Mouse (Mus musculus): ENCODE data around the gene Ptbp2. TPM values are rescaled to one million over a fixed set of nuclear protein-coding genes. Genes with fewer than 3 reads are reported as not detected.

Ptbp2 gene
- 16.1 and 24.4 TPM in 2 replicates for total RNA-seq (2015; ENCODE audit: low replicate concordance)
- 21.4 and 21.5 TPM in 2 replicates for total RNA-seq (2017; ENCODE audit: low replicate concordance)

- ATAC-seq (replicated peaks; ENCODE audit: low FRiP score, poor library complexity, severe bottlenecking), result no peak
Measured at GRCm38 (mm10) chr3:119784366-119784765, at the start of gene Ptbp2. Gene Ptbp2 (minus strand): TSS chr3:119784466.

- no peak for ATAC-seq (replicated peaks; ENCODE audit: low FRiP score, poor library complexity, severe bottlenecking)
Measured at GRCm38 (mm10) chr3:119814678-119815077, 30.4 kb upstream of the Ptbp2 start.

- no peak for ATAC-seq (replicated peaks; ENCODE audit: low FRiP score, poor library complexity, severe bottlenecking)
Measured at GRCm38 (mm10) chr3:119806123-119806522, 21.9 kb upstream of the Ptbp2 start.

GRCm38 (mm10) chr3:119794677-119795365 is 10.6 kb upstream of the Ptbp2 start:
- no peak for ATAC-seq (replicated peaks; ENCODE audit: low FRiP score, poor library complexity, severe bottlenecking)

- ATAC-seq (replicated peaks; ENCODE audit: low FRiP score, poor library complexity, severe bottlenecking), result peak; percentile 83
Measured at GRCm38 (mm10) chr3:119782946-119783701, 1.1 kb downstream of the Ptbp2 start.

- ATAC-seq (replicated peaks; ENCODE audit: low FRiP score, poor library complexity, severe bottlenecking), result peak; percentile 58; the same call in 1 of the 2 replicates
Measured at GRCm38 (mm10) chr3:119782022-119782945, 2.0 kb downstream of the Ptbp2 start.

- ATAC-seq (replicated peaks; ENCODE audit: low FRiP score, poor library complexity, severe bottlenecking), result no peak
Measured at GRCm38 (mm10) chr3:119780876-119781275, 3.4 kb downstream of the Ptbp2 start.

- no peak for ATAC-seq (replicated peaks; ENCODE audit: low FRiP score, poor library complexity, severe bottlenecking)
Measured at GRCm38 (mm10) chr3:119779261-119779660, 5.0 kb downstream of the Ptbp2 start.

- ATAC-seq (replicated peaks; ENCODE audit: low FRiP score, poor library complexity, severe bottlenecking), result no peak
Measured at GRCm38 (mm10) chr3:119778431-119778830, 5.8 kb downstream of the Ptbp2 start.

- no peak for ATAC-seq (replicated peaks; ENCODE audit: low FRiP score, poor library complexity, severe bottlenecking)
Measured at GRCm38 (mm10) chr3:119776129-119776528, 8.1 kb downstream of the Ptbp2 start.

GRCm38 (mm10) chr3:119772789-119773188 is 11.5 kb downstream of the Ptbp2 start:
- no peak for ATAC-seq (replicated peaks; ENCODE audit: low FRiP score, poor library complexity, severe bottlenecking)

GRCm38 (mm10) chr3:119763772-119764171 is 20.5 kb downstream of the Ptbp2 start:
- no peak for ATAC-seq (replicated peaks; ENCODE audit: low FRiP score, poor library complexity, severe bottlenecking)

- ATAC-seq (replicated peaks; ENCODE audit: low FRiP score, poor library complexity, severe bottlenecking), result no peak
Measured at GRCm38 (mm10) chr3:119761732-119762131, 22.5 kb downstream of the Ptbp2 start.

GRCm38 (mm10) chr3:119753791-119754190 is 30.5 kb downstream of the Ptbp2 start:
- no peak for ATAC-seq (replicated peaks; ENCODE audit: low FRiP score, poor library complexity, severe bottlenecking)

GRCm38 (mm10) chr3:119749551-119750249 is 34.6 kb downstream of the Ptbp2 start:
- peak; percentile 30; the same call in 1 of the 2 replicates for ATAC-seq (replicated peaks; ENCODE audit: low FRiP score, poor library complexity, severe bottlenecking)

- ATAC-seq (replicated peaks; ENCODE audit: low FRiP score, poor library complexity, severe bottlenecking), result 0 out of 2 replicates have a peak, but pooled peaks have one; percentile 35
Measured at GRCm38 (mm10) chr3:119749140-119749539, 35.1 kb downstream of the Ptbp2 start.

- ATAC-seq (replicated peaks; ENCODE audit: low FRiP score, poor library complexity, severe bottlenecking), result no peak
Measured at GRCm38 (mm10) chr3:119746656-119747055, 37.6 kb downstream of the Ptbp2 start.

- ATAC-seq (replicated peaks; ENCODE audit: low FRiP score, poor library complexity, severe bottlenecking), result no peak
Measured at GRCm38 (mm10) chr3:119745801-119746200, 38.5 kb downstream of the Ptbp2 start.

- no peak for ATAC-seq (replicated peaks; ENCODE audit: low FRiP score, poor library complexity, severe bottlenecking)
Measured at GRCm38 (mm10) chr3:119729863-119730262, 54.4 kb downstream of the Ptbp2 start.

All from erythroblast, adult 5-6 weeks (primary cell).